Mouse (Mus musculus): ENCODE results near the gene Tns2. TPM values are rescaled to one million over a fixed set of nuclear protein-coding genes. Genes with fewer than 3 reads are reported as not detected.

Tns2 gene
- total RNA-seq, 2 experiments from 2014 or later, result 13.8 to 18.2 TPM

DNA sequence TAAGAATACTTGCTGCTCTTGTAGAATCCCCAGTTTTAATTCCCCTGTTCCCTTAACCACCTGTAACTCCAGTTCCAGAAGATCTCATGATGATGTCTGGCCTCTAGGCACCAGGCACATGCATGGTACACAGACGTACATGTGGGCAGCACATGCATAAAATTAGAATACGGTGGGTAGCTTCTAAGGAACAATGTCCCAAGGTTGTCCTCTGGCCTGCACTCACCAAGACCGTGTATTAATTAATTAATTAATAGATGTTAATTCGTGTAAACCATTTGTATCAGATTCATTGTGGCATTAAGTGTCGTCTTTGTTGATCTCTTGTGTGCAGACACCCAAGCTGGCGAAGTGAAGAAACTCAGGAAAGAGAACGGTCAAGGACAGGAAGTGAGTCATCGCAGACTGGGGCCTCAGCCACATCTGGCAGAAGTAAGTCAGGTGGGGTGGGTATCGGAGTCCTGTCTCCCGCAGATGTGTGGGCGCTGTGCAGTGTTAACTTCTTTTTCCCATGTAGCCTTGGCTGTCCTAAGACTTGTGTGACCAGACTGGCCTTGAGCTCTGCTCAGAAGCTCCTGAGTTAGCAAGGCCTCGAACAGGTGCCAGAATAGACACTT, 9.0 kb upstream of the Tns2 start:
- DNase-seq (ENCODE audit: low spot score in 2 of 2), result no peak

GRCm38 (mm10) chr15:102091688-102092087, 8.5 kb upstream of the Tns2 start:
- no peak for DNase-seq (ENCODE audit: low spot score in 2 of 2)

DNA sequence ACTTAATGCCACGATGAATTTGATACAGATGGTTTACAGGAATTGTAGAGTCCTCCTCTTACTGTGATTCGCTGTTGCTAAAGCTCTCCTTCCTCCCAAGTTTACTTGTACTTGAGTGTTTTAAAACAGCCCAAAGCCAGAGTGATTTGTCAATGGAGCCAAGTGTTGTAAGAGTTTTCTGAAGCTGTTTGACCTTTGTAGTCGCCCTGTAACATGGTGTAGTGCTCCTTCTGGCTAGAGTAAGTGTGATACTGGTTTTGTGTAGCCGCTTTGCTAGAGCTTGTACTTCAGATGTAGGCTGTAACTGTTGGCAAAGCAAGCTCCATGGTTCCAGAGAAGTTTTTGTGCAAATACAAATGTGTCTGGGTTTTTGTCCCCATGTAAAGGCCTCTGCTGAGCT, 8.0 kb upstream of the Tns2 start:
- DNase-seq (ENCODE audit: low spot score in 2 of 2), result no peak

DNA sequence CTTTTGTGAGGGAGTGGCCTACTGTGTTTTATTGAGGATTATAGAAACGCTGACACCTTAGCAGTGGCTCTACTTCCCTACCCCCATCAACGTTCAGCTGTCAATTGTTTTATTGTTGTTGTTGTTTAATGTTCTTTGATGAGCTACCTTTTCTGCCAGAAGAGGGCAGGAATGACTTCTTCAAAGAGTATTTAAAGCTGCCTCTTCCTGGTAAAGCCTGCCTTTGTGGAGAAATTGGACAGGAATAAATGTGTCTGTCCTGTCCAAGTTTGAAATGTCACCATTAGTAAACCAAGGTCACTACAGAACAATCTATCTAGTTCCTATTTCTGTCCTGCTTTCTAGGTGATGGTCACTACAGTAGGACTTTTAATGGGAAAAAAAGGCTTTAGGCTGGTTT, 6.1 kb upstream of the Tns2 start:
- no peak for DNase-seq (ENCODE audit: low spot score in 2 of 2)

- no peak for DNase-seq (ENCODE audit: low spot score in 2 of 2)
Observed at GRCm38 (mm10) chr15:102094988-102095387, 5.2 kb upstream of the Tns2 start.

- DNase-seq (ENCODE audit: low spot score in 2 of 2), result no peak
Observed at GRCm38 (mm10) chr15:102097147-102097915, 2.9 kb upstream of the Tns2 start.

- DNase-seq (ENCODE audit: low spot score in 2 of 2), result no peak
Observed at GRCm38 (mm10) chr15:102097991-102098555, 2.1 kb upstream of the Tns2 start.

GRCm38 (mm10) chr15:102099260-102099659, 953 bp upstream of the Tns2 start:
- no peak for DNase-seq (ENCODE audit: low spot score in 2 of 2)

DNA sequence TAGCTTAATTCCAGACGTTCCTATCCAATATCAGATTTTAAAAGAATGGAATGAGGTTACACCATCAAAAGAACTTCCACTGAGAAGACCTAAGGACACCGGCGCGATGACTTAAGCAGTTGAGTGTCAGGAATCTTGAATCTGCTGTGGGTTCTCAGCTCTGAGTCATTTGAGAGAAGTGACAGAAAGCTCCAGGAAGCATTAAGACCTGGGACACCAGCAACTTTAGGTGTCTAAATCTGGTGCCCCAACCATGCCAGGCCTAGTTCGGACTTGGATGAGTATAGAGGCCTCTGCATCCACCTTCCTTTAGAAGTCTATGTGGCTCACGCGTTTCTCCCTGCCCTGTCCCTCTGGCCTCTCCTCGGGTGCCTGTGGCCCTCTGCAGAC, 447 bp upstream of the Tns2 start:
- DNase-seq (ENCODE audit: low spot score in 2 of 2), result no peak

GRCm38 (mm10) chr15:102100996-102101671, 921 bp downstream of the Tns2 start:
- no peak for DNase-seq (ENCODE audit: low spot score in 2 of 2)

- no peak for DNase-seq (ENCODE audit: low spot score in 2 of 2)
Observed at GRCm38 (mm10) chr15:102101672-102102541, 1.7 kb downstream of the Tns2 start.

GRCm38 (mm10) chr15:102102548-102103121, 2.4 kb downstream of the Tns2 start:
- DNase-seq (ENCODE audit: low spot score in 2 of 2), result no peak

DNA sequence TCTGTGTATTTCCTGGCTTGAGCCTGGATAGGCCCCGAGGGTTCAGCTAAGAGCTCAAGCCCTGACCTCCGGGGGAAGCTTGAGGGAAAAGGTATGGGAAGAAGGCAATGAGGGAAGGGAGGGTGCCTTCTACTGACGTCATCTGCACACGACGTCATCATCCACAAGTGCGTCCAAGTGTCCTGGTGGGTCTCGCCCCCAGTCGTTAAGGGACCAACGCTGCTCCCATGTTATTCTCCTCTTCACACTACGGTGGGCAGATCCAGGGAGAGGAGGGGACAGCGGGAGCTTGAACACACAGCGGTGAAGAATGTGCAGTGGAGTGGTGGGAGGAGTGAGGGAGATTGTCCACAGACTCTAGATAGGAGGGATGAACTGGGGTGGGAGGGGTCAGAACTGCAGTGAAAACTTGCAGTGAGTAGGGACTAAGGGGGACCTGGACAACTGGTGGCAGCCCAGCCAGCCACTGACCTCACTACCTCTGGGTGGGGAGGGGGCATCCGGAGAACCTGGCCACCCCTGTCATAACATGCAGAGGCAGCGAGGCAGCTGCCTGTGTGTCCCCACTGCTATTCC, 3.2 kb downstream of the Tns2 start:
- no peak for DNase-seq (ENCODE audit: low spot score in 2 of 2)

DNA sequence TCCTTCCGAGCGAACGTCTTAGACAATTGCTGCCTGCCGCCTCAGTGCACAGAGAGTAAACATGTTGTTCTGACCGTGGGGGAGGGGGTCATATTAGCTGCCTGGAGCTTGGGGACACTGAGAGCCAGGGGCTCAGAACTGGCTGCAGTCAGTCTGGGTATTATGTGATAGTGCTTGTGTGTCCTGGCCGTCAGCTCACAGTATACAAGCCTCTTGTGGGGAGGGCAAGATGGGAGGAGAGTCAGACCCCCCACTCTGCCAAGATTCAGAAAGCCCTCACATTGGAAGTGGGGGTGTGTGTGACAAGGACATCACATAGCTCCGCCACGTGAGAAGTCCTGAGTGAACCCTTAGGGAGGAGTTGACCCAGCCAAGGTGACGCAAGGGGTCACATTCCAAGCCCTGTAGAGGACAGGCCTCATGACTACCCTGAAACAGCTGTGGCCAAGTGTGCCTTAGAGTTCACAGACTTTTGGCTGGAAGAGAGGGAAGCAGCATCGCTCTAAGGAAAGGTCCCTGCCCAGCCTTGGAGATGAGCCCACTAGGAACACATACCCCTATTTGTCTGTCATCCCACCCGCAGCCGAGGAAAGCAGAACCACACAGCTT, 3.8 kb downstream of the Tns2 start:
- no peak for DNase-seq (ENCODE audit: low spot score in 2 of 2)

DNA sequence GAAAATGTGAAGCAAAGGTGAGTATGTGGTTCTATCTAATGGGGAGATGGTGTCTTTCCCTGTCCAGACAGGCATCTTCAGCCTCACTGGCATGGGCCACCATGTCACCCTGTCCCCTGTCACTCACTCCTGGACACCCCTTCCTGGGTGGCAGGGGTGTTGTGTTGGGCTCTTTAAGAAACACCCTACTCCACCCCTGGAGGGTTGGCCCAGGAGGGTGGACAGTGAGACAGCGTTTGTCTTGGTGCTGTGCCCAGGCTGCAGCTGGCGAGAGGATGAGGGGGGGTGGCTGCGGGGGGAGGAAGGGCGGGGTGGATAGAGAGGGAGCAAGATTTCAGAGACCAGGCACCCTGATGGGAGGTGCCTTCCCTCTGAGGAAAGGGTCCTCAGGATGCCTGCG, 5.1 kb downstream of the Tns2 start:
- DNase-seq (ENCODE audit: low spot score in 2 of 2), result no peak

- DNase-seq (ENCODE audit: low spot score in 2 of 2), result no peak
Observed at GRCm38 (mm10) chr15:102105764-102106730, 5.8 kb downstream of the Tns2 start.

GRCm38 (mm10) chr15:102106754-102107456, 6.7 kb downstream of the Tns2 start:
- no peak for DNase-seq (ENCODE audit: low spot score in 2 of 2)
